Mouse (Mus musculus) spleen, adult 12 weeks (tissue): ENCODE data around the gene Krtap12-1.
"Not testable (repeated sequence)": the region's sequence is repeated elsewhere in the genome, so short reads cannot be mapped to it uniquely, and the experiment has no call there.

Source experiments
- DNase-seq: peaks from one replicate; pipeline ENCODE4 v3.0.0; 2022; ENCODE audit warnings: low spot score

The Krtap12-1 gene

DNA sequence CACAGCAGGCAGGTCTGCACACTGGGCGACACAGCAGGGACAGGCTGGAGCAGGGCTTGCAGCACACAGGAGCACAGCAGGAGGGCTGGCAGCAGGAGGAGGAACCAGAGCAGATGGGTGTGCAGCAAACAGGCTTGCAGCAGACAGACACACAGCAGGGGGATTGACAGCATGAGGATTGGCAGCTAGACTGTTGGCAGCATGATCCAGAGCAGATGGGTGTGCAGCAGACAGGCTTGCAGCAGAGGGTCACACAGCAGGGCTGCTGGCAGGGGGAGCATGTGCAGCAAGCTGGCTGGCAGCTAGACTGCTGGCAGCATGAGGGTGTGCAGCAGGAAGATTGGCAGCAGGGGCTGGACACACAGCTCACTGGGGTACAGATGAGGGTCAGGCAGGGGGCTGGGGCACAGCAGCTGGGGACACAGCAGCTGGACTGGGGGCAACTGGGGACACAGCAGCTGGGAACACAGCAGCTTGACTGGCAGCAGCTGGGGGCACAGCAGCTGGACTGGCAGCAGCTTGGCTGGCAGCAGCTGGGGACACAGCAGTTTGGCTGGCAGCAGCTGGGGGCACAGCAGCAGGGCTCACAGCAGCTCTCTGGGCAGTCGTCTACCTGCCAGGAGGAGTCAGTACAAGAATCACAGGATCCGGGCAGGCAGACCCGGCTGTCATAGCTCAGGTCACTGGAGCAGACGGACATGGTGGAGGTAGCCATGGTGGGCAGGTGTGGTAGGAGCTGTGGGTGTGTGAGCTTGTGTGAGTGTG, 21.7 kb downstream of the Krtap12-1 start, which contains the start of gene Gm18596:
TSS of gene Gm18596 (minus strand) at position 715 of the 765 bp plus-strand sequence.
- DNase-seq: not testable (repeated sequence)

- DNase-seq: not testable (repeated sequence)
Measured at GRCm38 (mm10) chr10:77750686-77751085, 30.3 kb downstream of the Krtap12-1 start.

DNA sequence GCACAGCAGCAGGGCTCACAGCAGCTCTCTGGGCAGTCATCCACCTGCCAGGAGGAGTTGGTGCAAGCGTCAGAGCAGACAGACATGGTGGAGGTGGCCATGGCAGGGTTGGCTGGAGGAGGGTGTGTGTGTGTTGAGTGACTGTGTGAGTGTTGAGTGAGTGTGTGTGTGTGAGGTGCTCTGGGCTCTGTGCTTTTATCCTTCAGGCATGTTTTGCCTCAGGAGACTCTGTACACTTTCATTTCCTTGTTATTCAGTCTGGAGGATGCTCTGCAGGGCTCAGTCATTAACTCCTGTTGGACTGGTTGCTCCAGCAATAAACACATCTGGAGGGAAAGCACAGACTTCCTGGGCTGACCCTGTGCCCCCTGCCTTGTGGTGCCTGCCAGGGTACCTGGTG, 30.9 kb downstream of the Krtap12-1 start, which contains the start of gene Gm9736:
TSS of gene Gm9736 (minus strand) at position 101 of the 400 bp plus-strand sequence.
- DNase-seq: not testable (repeated sequence)

DNA sequence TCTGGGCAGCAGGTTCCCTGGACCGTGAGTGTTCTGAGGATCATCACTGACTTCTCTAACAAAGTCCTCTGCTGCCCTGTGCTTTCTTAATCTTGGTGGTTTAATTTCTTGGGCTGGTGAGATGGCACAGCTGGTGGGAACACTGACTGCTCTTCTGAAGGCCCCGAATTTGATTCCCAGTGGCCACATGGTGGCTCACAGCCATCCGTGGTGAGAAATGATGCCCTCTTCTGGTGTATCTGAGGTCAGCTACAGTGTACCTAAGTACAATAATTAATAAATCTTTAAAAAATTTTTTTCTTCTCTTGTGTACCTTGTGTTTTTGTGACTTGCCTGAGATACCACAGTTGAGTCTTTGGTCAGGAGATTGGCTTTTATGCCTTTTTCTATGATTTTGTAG, 31.9 kb downstream of the Krtap12-1 start:
- DNase-seq: not testable (repeated sequence)

GRCm38 (mm10) chr10:77753448-77753847, 33.0 kb downstream of the Krtap12-1 start:
- no peak for DNase-seq

- not testable (repeated sequence) for DNase-seq
Measured at GRCm38 (mm10) chr10:77759582-77759981, 39.2 kb downstream of the Krtap12-1 start, which contains the start of gene Gm3233. Gene Gm3233 (minus strand): TSS chr10:77759682.

- no peak for DNase-seq
Measured at GRCm38 (mm10) chr10:77769727-77770126, 49.3 kb downstream of the Krtap12-1 start.
